Mouse (Mus musculus) forebrain, embryonic 16.5 days (tissue): ENCODE results near the gene Fstl4. TPM values are rescaled to one million over a fixed set of nuclear protein-coding genes. Genes with fewer than 3 reads are reported as not detected.

Experiments
- ATAC-seq: fragments of 200-750 bp; cut with Nextera tagmentation; 2 replicates; pipeline ENCODE4 v1.8.0; 2017; ENCODE audit warnings: mild to moderate bottlenecking, moderate library complexity
- H3K27ac ChIP-seq: fragments of 300-500 bp; sonication (generic); 2 replicates; pipeline ENCODE4 v1.5.1; 2014; ENCODE audit warnings: low read length, control low read depth
- H3K27me3 ChIP-seq: fragments of 300-500 bp; sonication (generic); replicated peaks from 2 replicates; pipeline ENCODE4 v1.6.1; 2014; ENCODE audit warnings: low read length; ENCODE audit not compliant: control insufficient read depth, insufficient read depth
- H3K36me3 ChIP-seq: fragments of 300-500 bp; sonication (generic); 2 replicates; pipeline ENCODE4 v1.6.1; 2014; ENCODE audit not compliant: control insufficient read depth, insufficient read depth
- H3K4me1 ChIP-seq: fragments of 300-500 bp; sonication (generic); replicated peaks from 2 replicates; pipeline ENCODE4 v1.6.1; 2014; ENCODE audit warnings: low read length; ENCODE audit not compliant: control insufficient read depth, insufficient read depth
- H3K4me2 ChIP-seq: fragments of 300-500 bp; sonication (generic); 2 replicates; pipeline ENCODE4 v1.6.1; 2014; ENCODE audit warnings: mild to moderate bottlenecking, low read length, control low read depth
- H3K4me3 ChIP-seq: fragments of 300-500 bp; sonication (generic); replicated peaks from 2 replicates; pipeline ENCODE4 v1.5.1; 2014; ENCODE audit warnings: mild to moderate bottlenecking, low read length, control low read depth
- H3K9ac ChIP-seq: fragments of 300-500 bp; sonication (generic); replicated peaks from 2 replicates; pipeline ENCODE4 v1.6.1; 2014; ENCODE audit warnings: low read depth, low read length, control low read depth
- H3K9me3 ChIP-seq: fragments of 300-500 bp; sonication (generic); 2 replicates; pipeline ENCODE4 v1.6.1; 2016; ENCODE audit warnings: low read length; ENCODE audit not compliant: control insufficient read depth
- WGBS: fragments of 180-500 bp; shearing (Covaris S2); extraction: QIAGEN DNeasy Blood & Tissue Kit; methylation state at CpG from one replicate; pipeline ENCODE4 v1.1.7; 2014; 5-methylcytosine and 5-hydroxymethylcytosine counted together
- polyA plus RNA-seq: library from polyadenylated mRNA; unstranded; fragments of >200 nt; fragmentation: Nextera tagmentation; extraction: Ambion mirVana; gene quantifications from 2 replicates; pipeline ENCODE4 v1.2.1, GENCODE M21; 2015

Fstl4 gene
- polyA plus RNA-seq, 1 experiment from 2014 or later = 6.4 TPM

- no peaks in the 10 kb centered on the region for H3K36me3 ChIP-seq
- H3K4me3 ChIP-seq = no peak overlapping the region
- 70% methylated on average over 5 of the region's 5 CpGs for WGBS
- no peaks in the 10 kb centered on the region for H3K4me1 ChIP-seq
- H3K27me3 ChIP-seq = no peaks in the 10 kb centered on the region
- H3K27ac ChIP-seq = no peak overlapping the region
- H3K9ac ChIP-seq = no peak overlapping the region
- H3K4me2 ChIP-seq = no peak overlapping the region
- ATAC-seq = no peak
- H3K9me3 ChIP-seq = no peaks in the 10 kb centered on the region
Measured at GRCm38 (mm10) chr11:53054151-53054550, 289.7 kb downstream of the Fstl4 start.

GRCm38 (mm10) chr11:53055896-53056295 is 291.5 kb downstream of the Fstl4 start:
- Histone ChIP-seq H3K4me3 (no peak overlapping the region), H3K27ac (no peak overlapping the region), H3K4me1 (no peaks in the 10 kb centered on the region), H3K27me3 (no peaks in the 10 kb centered on the region), H3K4me2 (no peak overlapping the region), H3K36me3 (no peaks in the 10 kb centered on the region), H3K9ac (no peak overlapping the region), H3K9me3 (no peaks in the 10 kb centered on the region)
- no peak for ATAC-seq
- WGBS = 83% methylated on average over 6 of the region's 6 CpGs

- Histone ChIP-seq H3K4me2 (no peak overlapping the region), H3K27me3 (no peaks in the 10 kb centered on the region), H3K9ac (no peak overlapping the region), H3K4me3 (no peak overlapping the region), H3K4me1 (no peaks in the 10 kb centered on the region), H3K9me3 (no peaks in the 10 kb centered on the region), H3K36me3 (no peaks in the 10 kb centered on the region), H3K27ac (no peak overlapping the region)
- WGBS = 75% methylated on average over 6 of the region's 6 CpGs
- ATAC-seq = no peak
Measured at GRCm38 (mm10) chr11:53056781-53057180, 292.3 kb downstream of the Fstl4 start.

GRCm38 (mm10) chr11:53057821-53058553 is 293.6 kb downstream of the Fstl4 start:
- Histone ChIP-seq H3K27me3 (no peaks in the 10 kb centered on the region), H3K4me3 (no peak overlapping the region), H3K9ac (no peak overlapping the region), H3K9me3 (no peaks in the 10 kb centered on the region), H3K4me2 (no peak overlapping the region), H3K36me3 (no peaks in the 10 kb centered on the region), H3K27ac (no peak overlapping the region), H3K4me1 (no peaks in the 10 kb centered on the region)
- no peak for ATAC-seq
- WGBS = 73% methylated on average over 17 of the region's 17 CpGs

GRCm38 (mm10) chr11:53058557-53058956 is 294.1 kb downstream of the Fstl4 start:
- Histone ChIP-seq H3K27ac (no peak overlapping the region), H3K36me3 (no peaks in the 10 kb centered on the region), H3K9me3 (no peaks in the 10 kb centered on the region), H3K4me2 (no peak overlapping the region), H3K9ac (no peak overlapping the region), H3K4me3 (no peak overlapping the region), H3K4me1 (no peaks in the 10 kb centered on the region), H3K27me3 (no peaks in the 10 kb centered on the region)
- no peak for ATAC-seq
- 54% methylated on average over 7 of the region's 7 CpGs for WGBS

GRCm38 (mm10) chr11:53067699-53068478 is 303.5 kb downstream of the Fstl4 start:
- ATAC-seq = no peak
- Histone ChIP-seq H3K27me3 (0 out of 2 replicates have a peak, but pooled peaks cover 2% of the 10 kb centered on the region), H3K4me2 (no peak overlapping the region), H3K9me3 (no peaks in the 10 kb centered on the region), H3K9ac (no peak overlapping the region), H3K4me1 (peaks cover 4% of the 10 kb centered on the region; the same call in 1 of the 2 replicates), H3K36me3 (no peaks in the 10 kb centered on the region), H3K27ac (no peak overlapping the region), H3K4me3 (no peak overlapping the region)
- 10% methylated on average over 14 of the region's 14 CpGs for WGBS

- H3K9ac ChIP-seq = no peak overlapping the region; the same call in 1 of the 2 replicates
- H3K4me2 ChIP-seq = no peak overlapping the region
- no peaks in the 10 kb centered on the region for H3K36me3 ChIP-seq
- H3K27ac ChIP-seq = no peak overlapping the region
- peaks cover 4% of the 10 kb centered on the region; the same call in 1 of the 2 replicates for H3K4me1 ChIP-seq
- 0 out of 2 replicates have a peak, but pooled peaks cover 2% of the 10 kb centered on the region for H3K27me3 ChIP-seq
- no peak overlapping the region for H3K4me3 ChIP-seq
- no peaks in the 10 kb centered on the region for H3K9me3 ChIP-seq
- ATAC-seq = no peak
- 38% methylated on average over 16 of the region's 16 CpGs for WGBS
Measured at GRCm38 (mm10) chr11:53068479-53069065, 304.1 kb downstream of the Fstl4 start.

- Histone ChIP-seq H3K27ac (no peak overlapping the region), H3K9ac (no peak overlapping the region), H3K4me1 (peaks cover 4% of the 10 kb centered on the region; the same call in 1 of the 2 replicates), H3K9me3 (no peaks in the 10 kb centered on the region), H3K36me3 (no peaks in the 10 kb centered on the region), H3K4me3 (no peak overlapping the region), H3K27me3 (0 out of 2 replicates have a peak, but pooled peaks cover 2% of the 10 kb centered on the region), H3K4me2 (no peak overlapping the region)
- WGBS = 77% methylated on average over 6 of the region's 6 CpGs
- no peak for ATAC-seq
Measured at GRCm38 (mm10) chr11:53069751-53070150, 305.3 kb downstream of the Fstl4 start.

- Histone ChIP-seq H3K36me3 (no peaks in the 10 kb centered on the region), H3K9ac (no peak overlapping the region), H3K27ac (no peak overlapping the region), H3K4me2 (no peak overlapping the region), H3K4me1 (peaks cover 4% of the 10 kb centered on the region; the same call in 1 of the 2 replicates), H3K4me3 (no peak overlapping the region), H3K9me3 (no peaks in the 10 kb centered on the region), H3K27me3 (no peaks in the 10 kb centered on the region)
- 75% methylated on average over 1 of the region's 1 CpGs for WGBS
- no peak for ATAC-seq
Measured at GRCm38 (mm10) chr11:53071602-53072001, 307.2 kb downstream of the Fstl4 start.
